Mouse (Mus musculus) forebrain, postnatal 0 days (tissue): Measurements from ENCODE around the gene Atp5g2. TPM values are rescaled to one million over a fixed set of nuclear protein-coding genes. Genes with fewer than 3 reads are reported as not detected.

Source experiments
- ATAC-seq: fragments of 200-750 bp; cut with Nextera tagmentation; 2 replicates; pipeline ENCODE4 v1.8.0; 2017; ENCODE audit warnings: mild to moderate bottlenecking, moderate library complexity
- DNase-seq: peaks from one replicate; pipeline ENCODE4 v3.0.0-alpha.2; 2015
- H3K27ac ChIP-seq: fragments of 300-500 bp; sonication (generic); 2 replicates; pipeline ENCODE4 v1.5.1; 2014; ENCODE audit warnings: low read depth, mild to moderate bottlenecking, antibody characterized with exemption, low read length, moderate library complexity, mixed read lengths
- H3K27me3 ChIP-seq: fragments of 300-500 bp; sonication (generic); 2 replicates; pipeline ENCODE4 v1.6.1; 2014; ENCODE audit warnings: mild to moderate bottlenecking, low read length, mixed read lengths; ENCODE audit not compliant: insufficient read depth
- H3K36me3 ChIP-seq: fragments of 300-500 bp; sonication (generic); 2 replicates; pipeline ENCODE4 v1.6.1; 2014; ENCODE audit warnings: mild to moderate bottlenecking, moderate library complexity; ENCODE audit not compliant: insufficient read depth
- H3K4me1 ChIP-seq: fragments of 300-500 bp; sonication (generic); 2 replicates; pipeline ENCODE4 v1.6.1; 2014; ENCODE audit warnings: antibody characterized with exemption; ENCODE audit not compliant: insufficient read depth
- H3K4me2 ChIP-seq: fragments of 300-500 bp; sonication (generic); 2 replicates; pipeline ENCODE4 v1.6.1; 2014; ENCODE audit warnings: low read depth, mild to moderate bottlenecking, moderate library complexity
- H3K4me3 ChIP-seq: fragments of 300-500 bp; sonication (generic); 2 replicates; pipeline ENCODE4 v1.5.1; 2014; ENCODE audit warnings: low read depth, low read length, mixed read lengths
- H3K9ac ChIP-seq: fragments of 300-500 bp; sonication (generic); 2 replicates; pipeline ENCODE4 v1.6.1; 2014; ENCODE audit warnings: mild to moderate bottlenecking
- H3K9me3 ChIP-seq: fragments of 300-500 bp; sonication (generic); 2 replicates; pipeline ENCODE4 v1.6.1; 2016; ENCODE audit warnings: low read length
- CTCF ChIP-seq: sonication (generic); IDR thresholded peaks from 2 replicates; pipeline ENCODE4 v1.5.1; 2016; ENCODE audit warnings: antibody characterized with exemption, control low read depth, low read depth
- WGBS: fragments of 180-500 bp; shearing (Covaris S2); extraction: QIAGEN DNeasy Blood & Tissue Kit; methylation state at CpG from one replicate; pipeline ENCODE4 v1.1.7; 2014; 5-methylcytosine and 5-hydroxymethylcytosine counted together
- polyA plus RNA-seq: library from polyadenylated mRNA; unstranded; fragments of >200 nt; fragmentation: Nextera tagmentation; extraction: Ambion mirVana; gene quantifications from 2 replicates; pipeline ENCODE4 v1.2.1, GENCODE M21; 2015
- total RNA-seq: library from RNA; depleted of rRNA; stranded (reverse); fragments of >200 nt; gene quantifications from 2 replicates; pipeline ENCODE4 v1.2.3, GENCODE M21; 2014

Gene Atp5g2
- total and polyA plus RNA-seq, 2 experiments from 2014 or later, result 63.5 to 170 TPM

DNA sequence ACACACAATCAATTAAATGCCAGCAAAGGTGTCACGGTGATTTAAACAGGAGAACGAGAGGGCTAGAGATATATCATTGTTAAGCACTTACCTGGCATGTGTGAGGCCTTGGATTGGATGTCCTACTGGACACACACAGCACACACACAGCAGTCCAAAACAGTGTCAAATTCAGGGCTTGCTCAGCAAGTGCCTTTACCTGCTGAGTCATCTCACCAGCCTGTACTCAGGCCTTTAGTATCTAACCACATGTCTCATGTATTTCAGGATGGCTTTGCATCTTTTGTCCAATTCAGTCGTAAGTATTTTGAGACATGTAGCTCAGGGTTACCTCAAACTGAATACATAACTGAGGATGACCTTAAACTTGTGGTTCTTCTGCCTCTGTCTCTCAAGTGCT, 21.0 kb downstream of the Atp5g2 start:
- Histone ChIP-seq H3K27ac (no peak overlapping the region), H3K36me3 (no peaks in the 10 kb centered on the region), H3K4me3 (no peak overlapping the region), H3K27me3 (no peaks in the 10 kb centered on the region), H3K4me2 (no peak overlapping the region), H3K4me1 (no peaks in the 10 kb centered on the region), H3K9ac (no peak overlapping the region), H3K9me3 (no peaks in the 10 kb centered on the region)
- DNase-seq (no peak), ATAC-seq (no peak)
- no peak for TF ChIP-seq CTCF
- WGBS, result 83% methylated on average over 3 of the region's 3 CpGs

DNA sequence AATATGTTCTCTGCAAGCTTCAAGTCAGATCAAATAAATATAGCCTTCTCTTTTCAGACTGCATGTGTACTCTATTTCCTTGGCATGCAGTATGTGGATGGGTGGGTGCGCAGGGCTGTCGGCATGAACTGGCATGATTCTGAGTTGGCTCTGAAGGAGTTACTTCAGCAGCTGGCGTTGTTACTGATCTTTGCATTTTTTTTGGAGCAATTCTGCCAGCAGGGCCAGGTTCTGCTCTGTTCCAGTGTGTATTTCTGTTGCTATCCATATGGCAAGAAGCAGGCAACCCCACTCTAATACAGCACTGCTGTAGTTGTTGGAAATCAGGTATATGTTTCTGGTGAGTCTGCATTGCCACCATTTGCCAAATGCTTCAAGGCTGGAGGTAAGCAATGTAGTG, 36.3 kb downstream of the Atp5g2 start:
- Histone ChIP-seq H3K9ac (no peak overlapping the region), H3K27me3 (no peaks in the 10 kb centered on the region), H3K4me2 (no peak overlapping the region), H3K4me1 (peaks cover 7% of the 10 kb centered on the region; the same call in 1 of the 2 replicates), H3K27ac (peak overlapping the region; percentile 64), H3K9me3 (no peaks in the 10 kb centered on the region), H3K4me3 (no peak overlapping the region), H3K36me3 (no peaks in the 10 kb centered on the region)
- WGBS, result 38% methylated on average over 3 of the region's 3 CpGs
- DNase-seq (peak; percentile 85), ATAC-seq (peak; percentile 94)
- TF ChIP-seq CTCF, result no peak

DNA sequence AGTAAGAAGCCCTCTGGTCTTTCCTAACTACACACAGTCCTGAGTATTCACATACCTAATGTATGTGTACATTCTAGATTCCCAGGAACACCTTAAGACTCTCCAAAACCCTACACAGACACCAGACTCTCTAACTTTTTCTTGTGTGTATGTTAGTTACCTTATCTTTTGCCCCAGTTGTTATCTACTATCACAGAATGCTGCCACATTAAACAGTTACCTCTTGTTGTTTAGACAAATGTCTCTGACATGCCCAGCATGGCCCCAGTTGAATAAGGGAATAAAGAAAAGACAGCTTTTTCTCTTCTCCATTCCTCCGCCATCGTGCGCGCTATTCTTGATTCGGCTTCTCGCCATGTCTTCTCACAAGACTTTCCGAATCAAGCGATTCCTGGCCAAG, 37.5 kb downstream of the Atp5g2 start:
- 71% methylated on average over 8 of the region's 8 CpGs for WGBS
- DNase-seq (no peak), ATAC-seq (no peak)
- H3K27me3 ChIP-seq, result no peaks in the 10 kb centered on the region
- no peaks in the 10 kb centered on the region for H3K36me3 ChIP-seq
- H3K9ac ChIP-seq, result no peak overlapping the region
- TF ChIP-seq CTCF, result no peak
- H3K4me3 ChIP-seq, result no peak overlapping the region
- H3K4me2 ChIP-seq, result no peak overlapping the region
- H3K9me3 ChIP-seq, result no peaks in the 10 kb centered on the region
- peaks cover 7% of the 10 kb centered on the region; the same call in 1 of the 2 replicates for H3K4me1 ChIP-seq
- no peak overlapping the region for H3K27ac ChIP-seq

DNA sequence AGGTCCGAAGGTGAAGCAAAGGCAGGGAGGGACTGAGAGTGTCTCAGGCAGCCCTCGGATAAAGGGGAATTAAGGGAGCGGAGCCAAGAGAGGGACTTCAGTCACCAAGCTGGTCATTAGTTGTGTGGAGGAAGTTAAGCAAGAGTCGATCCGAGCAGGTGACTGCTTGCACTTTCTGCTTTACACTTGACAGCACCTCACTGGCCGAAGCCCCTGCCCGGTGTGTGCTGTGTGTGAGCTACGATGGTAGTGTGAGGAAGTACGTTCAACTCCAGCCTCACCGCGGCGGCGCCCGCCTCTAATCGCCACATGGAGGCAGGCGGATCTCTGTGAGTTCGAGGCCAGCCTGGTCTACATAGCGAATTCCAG, 46.5 kb downstream of the Atp5g2 start:
- Histone ChIP-seq H3K36me3 (no peaks in the 10 kb centered on the region), H3K4me2 (peak overlapping the region; percentile 75), H3K27ac (peak overlapping the region; percentile 91), H3K9me3 (no peaks in the 10 kb centered on the region), H3K27me3 (no peaks in the 10 kb centered on the region), H3K4me1 (peaks cover 5% of the 10 kb centered on the region; the same call in 1 of the 2 replicates), H3K9ac (peak overlapping the region; percentile 67), H3K4me3 (peak overlapping the region; percentile 57)
- DNase-seq (no peak), ATAC-seq (no peak; the same call in 1 of the 2 replicates)
- WGBS, result 1% methylated on average over 18 of the region's 18 CpGs
- peak; percentile 21 for TF ChIP-seq CTCF

DNA sequence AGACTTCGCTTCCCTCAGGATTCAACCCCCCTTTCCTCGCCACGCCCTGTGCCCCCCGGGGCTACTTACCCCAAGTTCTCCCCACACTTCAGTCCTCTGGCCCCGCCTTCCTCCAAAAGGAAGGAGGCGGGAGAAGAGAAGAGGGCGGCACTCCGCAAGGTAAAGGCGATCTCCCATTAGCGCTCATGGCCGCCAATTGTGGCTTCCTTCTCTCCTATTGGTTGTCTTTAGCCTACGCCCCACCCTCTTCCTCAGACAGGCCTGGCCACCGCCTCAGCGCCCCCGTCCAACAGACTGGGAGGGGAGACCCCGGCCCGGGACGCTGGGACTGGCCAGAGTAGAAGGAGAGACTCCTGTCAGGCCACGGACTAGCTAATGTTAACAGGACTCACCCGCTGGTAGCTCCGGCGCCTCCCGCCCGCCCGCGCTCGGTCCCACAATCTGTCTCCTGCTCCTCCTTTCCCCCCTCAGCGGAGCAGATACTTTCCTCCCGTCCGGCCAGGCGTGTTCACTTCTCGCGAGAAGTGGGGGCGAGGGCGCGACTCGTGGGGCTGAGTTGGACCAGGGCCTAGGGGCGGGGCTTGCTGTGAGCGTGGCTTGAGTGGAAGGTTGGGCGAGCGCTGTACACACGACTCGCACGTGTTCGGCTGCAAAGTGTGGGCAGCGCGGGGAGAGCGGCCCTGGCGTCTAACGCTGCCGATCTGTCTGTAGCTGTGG, 47.0 kb downstream of the Atp5g2 start, which contains the start of the genes Gm28047 and Atf7:
TSS of gene Gm28047 (minus strand) at position 98 of the 717 bp plus-strand sequence.
TSS of gene Atf7 (minus strand) at position 495 of the 717 bp plus-strand sequence.
- Histone ChIP-seq H3K4me3 (peak within 1 kb of the TSS; percentile 57), H3K27me3 (no peaks in the 10 kb centered on the region), H3K27ac (peak within 1 kb of the TSS; percentile 91), H3K9ac (peak within 1 kb of the TSS; percentile 67), H3K4me2 (peak within 1 kb of the TSS; percentile 75), H3K9me3 (no peaks in the 10 kb centered on the region), H3K36me3 (no peaks in the 10 kb centered on the region), H3K4me1 (peaks cover 5% of the 10 kb centered on the region; the same call in 1 of the 2 replicates)
- WGBS, result 1% methylated on average over 48 of the region's 51 CpGs
- no peak for TF ChIP-seq CTCF
- peak; percentile 99 for ATAC-seq
- DNase-seq, result peak; percentile 99

DNA sequence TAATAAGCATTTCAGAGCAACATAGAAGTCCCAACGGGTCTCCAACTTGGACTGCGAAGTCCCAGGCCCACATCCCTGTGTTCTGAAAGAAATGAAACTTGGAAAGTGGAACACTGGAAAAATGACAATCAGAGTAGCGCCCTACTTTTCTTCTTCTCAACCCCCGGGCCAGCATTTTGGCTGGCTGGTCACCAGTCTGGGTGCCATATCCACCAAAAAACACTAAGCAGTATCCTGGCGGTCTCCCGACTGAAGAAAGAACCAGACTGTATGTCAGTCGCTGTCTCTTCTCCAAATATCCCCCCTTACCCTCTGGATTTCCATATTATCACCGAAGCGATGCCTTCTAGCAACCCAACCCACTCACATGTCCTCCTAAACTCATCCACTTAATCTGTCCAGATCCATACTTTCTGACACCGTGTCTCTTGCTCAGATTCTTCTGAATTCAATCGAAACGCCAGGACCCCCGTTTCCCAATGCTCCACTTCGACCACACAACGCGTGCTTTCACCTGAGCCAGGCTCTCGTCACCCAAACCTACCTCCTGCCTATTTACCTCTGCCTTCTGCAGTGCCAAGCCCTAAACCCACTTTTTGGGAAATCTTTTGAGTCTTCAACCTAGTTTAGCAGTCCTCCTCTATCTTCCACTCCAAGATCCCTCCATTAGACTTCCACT, 47.7 kb downstream of the Atp5g2 start:
- no peak for TF ChIP-seq CTCF
- H3K9me3 ChIP-seq, result no peaks in the 10 kb centered on the region
- peaks cover 5% of the 10 kb centered on the region; the same call in 1 of the 2 replicates for H3K4me1 ChIP-seq
- ATAC-seq (no peak), DNase-seq (peak; percentile 36)
- 3% methylated on average over 17 of the region's 17 CpGs for WGBS
- peak overlapping the region; percentile 67 for H3K9ac ChIP-seq
- peak overlapping the region; percentile 57 for H3K4me3 ChIP-seq
- no peaks in the 10 kb centered on the region for H3K36me3 ChIP-seq
- peak overlapping the region; percentile 91 for H3K27ac ChIP-seq
- H3K27me3 ChIP-seq, result no peaks in the 10 kb centered on the region
- H3K4me2 ChIP-seq, result peak overlapping the region; percentile 75

DNA sequence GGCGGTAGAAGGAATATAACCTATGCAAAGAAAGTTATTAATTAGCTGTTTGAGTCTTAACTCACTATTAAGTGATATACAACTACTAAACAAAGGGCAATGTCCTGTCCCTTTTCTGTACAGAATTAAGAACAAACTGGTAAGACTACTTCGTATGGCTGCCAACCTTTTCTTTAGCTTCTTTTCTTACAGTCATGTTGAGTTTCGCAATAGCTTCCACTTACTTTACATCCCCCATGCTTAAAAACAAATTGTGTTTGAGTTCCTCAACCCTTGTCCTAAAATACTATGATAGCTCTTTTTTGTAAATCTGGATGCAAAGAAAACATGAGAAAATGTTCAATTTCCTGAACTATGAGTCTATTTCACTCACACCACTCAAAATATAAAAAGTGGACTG, 49.0 kb downstream of the Atp5g2 start:
- ATAC-seq (no peak), DNase-seq (no peak)
- Histone ChIP-seq H3K4me2 (peak overlapping the region; percentile 38), H3K27me3 (no peaks in the 10 kb centered on the region), H3K9me3 (no peaks in the 10 kb centered on the region), H3K36me3 (no peaks in the 10 kb centered on the region), H3K4me3 (no peak overlapping the region), H3K27ac (no peak overlapping the region), H3K4me1 (peaks cover 5% of the 10 kb centered on the region; the same call in 1 of the 2 replicates), H3K9ac (0 out of 2 replicates have a peak overlapping the region, but pooled peaks have one; percentile 18)
- no peak for TF ChIP-seq CTCF
- WGBS, result 79% methylated on average over 3 of the region's 3 CpGs
